12 mouse cellular contexts compared by ENCODE assay signal in genomic region chr16:39110089-39110488, GRCm38 (mm10).
DNase-seq lines count a peak whose midpoint lies in the region; ATAC-seq and TF ChIP-seq lines count a peak whose summit lies in the region.
"Had no signal": no experiment of that assay in that cellular context is flagged by ENCODE, and none has a peak within 500 bp of the region (broad histone marks: within the 10 kb centered on the region; RNA-seq: fewer than 3 reads in every experiment).

No protein-coding gene starts in this region.

- no peaks in the 10 kb centered on the region for H3K4me1 ChIP-seq in hindbrain, embryonic 13.5 days (replicated peaks)
- no peaks in the 10 kb centered on the region for H3K4me1 ChIP-seq in hindbrain, embryonic 12.5 days
- no peaks in the 10 kb centered on the region for H3K4me1 ChIP-seq in stomach, embryonic 16.5 days (ENCODE audit: control insufficient read depth, insufficient read depth, low read length)
- H3K4me1 ChIP-seq in stomach, postnatal 0 days (replicated peaks; ENCODE audit: control insufficient read depth, insufficient read depth) = no peaks in the 10 kb centered on the region
- H3K4me1 ChIP-seq in limb, embryonic 13.5 days = no peaks in the 10 kb centered on the region
- H3K4me1 ChIP-seq in neural tube, embryonic 15.5 days = no peaks in the 10 kb centered on the region

- H3K9me3 ChIP-seq in hindbrain, embryonic 13.5 days = no peaks in the 10 kb centered on the region
- H3K9me3 ChIP-seq in hindbrain, embryonic 12.5 days (replicated peaks) = no peaks in the 10 kb centered on the region
- no peaks in the 10 kb centered on the region for H3K9me3 ChIP-seq in stomach, embryonic 16.5 days (replicated peaks; ENCODE audit: control insufficient read depth, low read length)
- H3K9me3 ChIP-seq in stomach, postnatal 0 days (ENCODE audit: control insufficient read depth, low read length) = no peaks in the 10 kb centered on the region
- no peaks in the 10 kb centered on the region for H3K9me3 ChIP-seq in limb, embryonic 13.5 days
- H3K9me3 ChIP-seq in neural tube, embryonic 15.5 days (replicated peaks) = no peaks in the 10 kb centered on the region
- H3K9me3 ChIP-seq: heart, embryonic 15.5 days; lung, embryonic 15.5 days had no signal

- DNase-seq in stomach, postnatal 0 days (ENCODE audit: low spot score) = no peak
- no peak for DNase-seq in urinary bladder, adult 2 months (ENCODE audit: low spot score)
- no peak for DNase-seq in thymus, postnatal 4 days
- DNase-seq: thymus, adult 2 months had no signal

- 0 out of 2 replicates have a peak overlapping the region, but pooled peaks have one; percentile 15 for H3K27ac ChIP-seq in hindbrain, embryonic 13.5 days
- H3K27ac ChIP-seq in hindbrain, embryonic 12.5 days = no peak overlapping the region
- H3K27ac ChIP-seq in stomach, embryonic 16.5 days (ENCODE audit: low read length) = no peak overlapping the region
- H3K27ac ChIP-seq in stomach, postnatal 0 days (replicated peaks) = no peak overlapping the region
- H3K27ac ChIP-seq in limb, embryonic 13.5 days = no peak overlapping the region
- H3K27ac ChIP-seq in neural tube, embryonic 15.5 days (replicated peaks) = no peak overlapping the region
- H3K27ac ChIP-seq: heart, embryonic 15.5 days; lung, embryonic 15.5 days had no signal

- peak overlapping the region; percentile 54; the same call in 1 of the 2 replicates for H3K4me2 ChIP-seq in hindbrain, embryonic 13.5 days
- no peak overlapping the region for H3K4me2 ChIP-seq in hindbrain, embryonic 12.5 days (replicated peaks)
- H3K4me2 ChIP-seq in stomach, embryonic 16.5 days (ENCODE audit: low read depth, low read length) = peak overlapping the region; percentile 57; the same call in 1 of the 2 replicates
- H3K4me2 ChIP-seq in stomach, postnatal 0 days (replicated peaks; ENCODE audit: low read depth) = no peak overlapping the region
- H3K4me2 ChIP-seq in limb, embryonic 13.5 days (replicated peaks) = peak overlapping the region; percentile 70
- H3K4me2 ChIP-seq in neural tube, embryonic 15.5 days = peak overlapping the region; percentile 66
- H3K4me2 ChIP-seq: liver, embryonic 11.5 days had no signal

- WGBS in hindbrain, embryonic 13.5 days = 87% methylated on average over 5 of the region's 5 CpGs
- 90% methylated on average over 5 of the region's 5 CpGs for WGBS in hindbrain, embryonic 12.5 days
- WGBS in stomach, embryonic 16.5 days = 94% methylated on average over 5 of the region's 5 CpGs
- 82% methylated on average over 5 of the region's 5 CpGs for whole genome bisulfite sequencing in stomach, postnatal 0 days
- 82% methylated on average over 5 of the region's 5 CpGs for WGBS in limb, embryonic 13.5 days
- WGBS in neural tube, embryonic 15.5 days = 81% methylated on average over 5 of the region's 5 CpGs

- ATAC-seq in hindbrain, embryonic 13.5 days (ENCODE audit: low FRiP score) = peak; percentile 28; the same call in 1 of the 2 replicates
- ATAC-seq in hindbrain, embryonic 12.5 days (ENCODE audit: low FRiP score) = no peak
- ATAC-seq in stomach, embryonic 16.5 days (ENCODE audit: insufficient read depth, low FRiP score) = no peak
- ATAC-seq in stomach, postnatal 0 days (ENCODE audit: low FRiP score, low TSS enrichment) = no peak
- ATAC-seq in limb, embryonic 13.5 days (ENCODE audit: low FRiP score, low read depth) = no peak
- ATAC-seq in neural tube, embryonic 15.5 days (ENCODE audit: low FRiP score) = no peak

- no peaks in the 10 kb centered on the region for H3K36me3 ChIP-seq in hindbrain, embryonic 13.5 days
- no peaks in the 10 kb centered on the region for H3K36me3 ChIP-seq in hindbrain, embryonic 12.5 days
- no peaks in the 10 kb centered on the region for H3K36me3 ChIP-seq in stomach, embryonic 16.5 days (ENCODE audit: control insufficient read depth, insufficient read depth, low read length)
- H3K36me3 ChIP-seq in stomach, postnatal 0 days (ENCODE audit: control insufficient read depth, insufficient read depth, low read length) = no peaks in the 10 kb centered on the region
- H3K36me3 ChIP-seq in limb, embryonic 13.5 days = no peaks in the 10 kb centered on the region
- H3K36me3 ChIP-seq in neural tube, embryonic 15.5 days = no peaks in the 10 kb centered on the region
- H3K36me3 ChIP-seq: heart, embryonic 15.5 days; lung, embryonic 15.5 days had no signal

- no peak overlapping the region for H3K4me3 ChIP-seq in hindbrain, embryonic 13.5 days
- H3K4me3 ChIP-seq in hindbrain, embryonic 12.5 days = no peak overlapping the region
- no peak overlapping the region for H3K4me3 ChIP-seq in stomach, embryonic 16.5 days (replicated peaks; ENCODE audit: low read length)
- H3K4me3 ChIP-seq in stomach, postnatal 0 days (ENCODE audit: low read depth, low read length) = no peak overlapping the region
- no peak overlapping the region for H3K4me3 ChIP-seq in limb, embryonic 13.5 days
- H3K4me3 ChIP-seq in neural tube, embryonic 15.5 days (replicated peaks) = 0 out of 2 replicates have a peak overlapping the region, but pooled peaks have one; percentile 36

- H3K27me3 ChIP-seq in hindbrain, embryonic 13.5 days = no peaks in the 10 kb centered on the region
- H3K27me3 ChIP-seq in hindbrain, embryonic 12.5 days = no peaks in the 10 kb centered on the region
- no peaks in the 10 kb centered on the region for H3K27me3 ChIP-seq in stomach, embryonic 16.5 days (ENCODE audit: control insufficient read depth, insufficient read depth, low read length)
- no peaks in the 10 kb centered on the region for H3K27me3 ChIP-seq in stomach, postnatal 0 days (ENCODE audit: control insufficient read depth, insufficient read depth, low read length)
- no peaks in the 10 kb centered on the region for H3K27me3 ChIP-seq in limb, embryonic 13.5 days
- no peaks in the 10 kb centered on the region for H3K27me3 ChIP-seq in neural tube, embryonic 15.5 days (replicated peaks)
- H3K27me3 ChIP-seq: heart, embryonic 15.5 days; lung, embryonic 15.5 days had no signal

- TF ChIP-seq CTCF in stomach, postnatal 0 days (IDR thresholded peaks at IDR 0.05; ENCODE audit: low read depth) = no peak

- H3K9ac ChIP-seq in hindbrain, embryonic 13.5 days = no peak overlapping the region
- no peak overlapping the region for H3K9ac ChIP-seq in hindbrain, embryonic 12.5 days
- H3K9ac ChIP-seq in stomach, embryonic 16.5 days (ENCODE audit: low read length) = no peak overlapping the region
- no peak overlapping the region for H3K9ac ChIP-seq in stomach, postnatal 0 days (ENCODE audit: low read length)
- H3K9ac ChIP-seq in limb, embryonic 13.5 days = no peak overlapping the region
- H3K9ac ChIP-seq in neural tube, embryonic 15.5 days (replicated peaks) = no peak overlapping the region
- H3K9ac ChIP-seq: heart, embryonic 15.5 days; lung, embryonic 15.5 days had no signal

- TF ChIP-seq EP300 in stomach, postnatal 0 days (optimal IDR thresholded peaks at IDR 0.05) = no peak

Comparison
In these comparisons a context has a peak if more than half of its experiments do, and no peak if none do; other contexts are left out.
1. H3K4me2 ChIP-seq: peak in hindbrain, embryonic 13.5 days (single experiment), stomach, embryonic 16.5 days (single experiment), limb, embryonic 13.5 days (single experiment) and neural tube, embryonic 15.5 days (single experiment); none in hindbrain, embryonic 12.5 days (single experiment) and stomach, postnatal 0 days (single experiment).